Mouse (Mus musculus) thymus, postnatal 14 days (tissue): ENCODE data around the gene Arl5b.

Experiments used
- DNase-seq: peaks from one replicate; pipeline ENCODE4 v3.0.0; 2021

Gene Arl5b

GRCm38 (mm10) chr2:15049117-15049873 lies at the start of gene Arl5b:
Gene Arl5b (plus strand): TSS chr2:15049395.
- DNase-seq = peak; percentile 90

GRCm38 (mm10) chr2:15007531-15007930 lies 41.7 kb upstream of the Arl5b start:
- no peak for DNase-seq

GRCm38 (mm10) chr2:15008072-15008471 lies 41.1 kb upstream of the Arl5b start:
- DNase-seq = no peak

GRCm38 (mm10) chr2:15026817-15027216 lies 22.4 kb upstream of the Arl5b start:
- no peak for DNase-seq

- DNase-seq = no peak
Observed at GRCm38 (mm10) chr2:15027816-15028215, 21.4 kb upstream of the Arl5b start.

GRCm38 (mm10) chr2:15038705-15039104 lies 10.5 kb upstream of the Arl5b start:
- no peak for DNase-seq

- peak; percentile 68 for DNase-seq
Observed at GRCm38 (mm10) chr2:15040326-15040725, 8.9 kb upstream of the Arl5b start.

GRCm38 (mm10) chr2:15054496-15054895 lies 5.3 kb downstream of the Arl5b start:
- DNase-seq = no peak

- DNase-seq = peak; percentile 98
Observed at GRCm38 (mm10) chr2:15054945-15055637, 5.9 kb downstream of the Arl5b start, which contains the start of gene Nsun6. Gene Nsun6 (minus strand): TSS chr2:15055069.

GRCm38 (mm10) chr2:15055741-15056151 lies 6.6 kb downstream of the Arl5b start:
- no peak for DNase-seq

GRCm38 (mm10) chr2:15058227-15058626 lies 9.0 kb downstream of the Arl5b start:
- DNase-seq = no peak

- DNase-seq = no peak
Observed at GRCm38 (mm10) chr2:15060856-15061255, 11.7 kb downstream of the Arl5b start.

GRCm38 (mm10) chr2:15063815-15064214 lies 14.6 kb downstream of the Arl5b start:
- DNase-seq = no peak

- DNase-seq = no peak
Observed at GRCm38 (mm10) chr2:15064380-15065269, 15.4 kb downstream of the Arl5b start.

GRCm38 (mm10) chr2:15065447-15065846 lies 16.3 kb downstream of the Arl5b start:
- no peak for DNase-seq

GRCm38 (mm10) chr2:15067091-15067490 lies 17.9 kb downstream of the Arl5b start:
- no peak for DNase-seq

GRCm38 (mm10) chr2:15083702-15084101 lies 34.5 kb downstream of the Arl5b start:
- no peak for DNase-seq

- no peak for DNase-seq
Observed at GRCm38 (mm10) chr2:15087308-15087707, 38.1 kb downstream of the Arl5b start.

- DNase-seq = no peak
Observed at GRCm38 (mm10) chr2:15096514-15097090, 47.4 kb downstream of the Arl5b start.

- DNase-seq = no peak
Observed at GRCm38 (mm10) chr2:15104386-15104785, 55.2 kb downstream of the Arl5b start.

GRCm38 (mm10) chr2:15111290-15111689 lies 62.1 kb downstream of the Arl5b start:
- no peak for DNase-seq

GRCm38 (mm10) chr2:15111808-15112440 lies 62.7 kb downstream of the Arl5b start:
- no peak for DNase-seq
